Mouse (Mus musculus) frontal cortex, postnatal 10 days (tissue): ENCODE data around the gene Hist1h2ah.

Experiments
- DNase-seq, 2 experiments: peaks; one replicate each; pipeline ENCODE4 v3.0.0; 2022; ENCODE audit warnings: low spot score in 2 of 2, mixed read lengths in 1 of 2

Gene Hist1h2ah

GRCm38 (mm10) chr13:22039951-22040463, 4.6 kb upstream of the Hist1h2ah start:
- no peak for DNase-seq

- DNase-seq: no peak
Observed at GRCm38 (mm10) chr13:22039364-22039763, 4.0 kb upstream of the Hist1h2ah start.

GRCm38 (mm10) chr13:22037415-22037814, 2.0 kb upstream of the Hist1h2ah start:
- DNase-seq: no peak

GRCm38 (mm10) chr13:22036986-22037385, 1.6 kb upstream of the Hist1h2ah start:
- DNase-seq: no peak

GRCm38 (mm10) chr13:22036149-22036956, 985 bp upstream of the Hist1h2ah start:
- DNase-seq: no peak

- no peak for DNase-seq
Observed at GRCm38 (mm10) chr13:22034443-22035266, 713 bp downstream of the Hist1h2ah start.

- no peak for DNase-seq
Observed at GRCm38 (mm10) chr13:22033741-22034442, 1.5 kb downstream of the Hist1h2ah start.

- no peak for DNase-seq
Observed at GRCm38 (mm10) chr13:22030493-22030892, 4.9 kb downstream of the Hist1h2ah start.

- DNase-seq: no peak
Observed at GRCm38 (mm10) chr13:22029928-22030327, 5.4 kb downstream of the Hist1h2ah start.

- DNase-seq: peak; percentile 79 to 89
Observed at GRCm38 (mm10) chr13:22028673-22029460, 6.5 kb downstream of the Hist1h2ah start.

- DNase-seq: peak in 1 of 2 experiments; percentile 82
Observed at GRCm38 (mm10) chr13:22026058-22027031, 9.0 kb downstream of the Hist1h2ah start.

- DNase-seq: peak in 1 of 2 experiments; percentile 66
Observed at GRCm38 (mm10) chr13:22022241-22022640, 13.1 kb downstream of the Hist1h2ah start.

GRCm38 (mm10) chr13:22021581-22021980, 13.8 kb downstream of the Hist1h2ah start:
- DNase-seq: no peak

GRCm38 (mm10) chr13:22020901-22021339, 14.4 kb downstream of the Hist1h2ah start:
- DNase-seq: peak in 1 of 2 experiments; percentile 28

GRCm38 (mm10) chr13:22019934-22020835, 15.2 kb downstream of the Hist1h2ah start:
- DNase-seq: no peak

- peak in 1 of 2 experiments; percentile 48 for DNase-seq
Observed at GRCm38 (mm10) chr13:22015479-22016450, 19.6 kb downstream of the Hist1h2ah start.

- DNase-seq: no peak
Observed at GRCm38 (mm10) chr13:22014411-22014845, 20.9 kb downstream of the Hist1h2ah start.
